Comparison of ENCODE assay signal across 8 mouse cellular contexts in genomic region chr1:181150431-181150826, GRCm38 (mm10). TPM values are rescaled to one million over a fixed set of nuclear protein-coding genes. Genes with fewer than 3 reads are reported as not detected.
A peak's percentile ranks its signal among the peaks of the same experiment; 100 is the strongest.
DNase-seq lines count a peak whose midpoint lies in the region; ATAC-seq lines count a peak whose summit lies in the region.

No protein-coding gene starts in this region.

- H3K36me3 ChIP-seq in megakaryocyte, embryonic 14.5 days (replicated peaks; ENCODE audit: low read length) = peaks cover 21% of the 10 kb centered on the region
- peaks cover 12% of the 10 kb centered on the region for H3K36me3 ChIP-seq in limb, embryonic 15.5 days

- WGBS in limb, embryonic 15.5 days = 67% methylated on average over 3 of the region's 3 CpGs

- no peaks in the 10 kb centered on the region for H3K9me3 ChIP-seq in megakaryocyte, embryonic 14.5 days
- H3K9me3 ChIP-seq in limb, embryonic 15.5 days = no peaks in the 10 kb centered on the region

- no peaks in the 10 kb centered on the region for H3K27me3 ChIP-seq in megakaryocyte, embryonic 14.5 days (replicated peaks)
- no peaks in the 10 kb centered on the region for H3K27me3 ChIP-seq in limb, embryonic 15.5 days

- peaks cover 61% of the 10 kb centered on the region for H3K4me1 ChIP-seq in megakaryocyte, embryonic 14.5 days
- peaks cover 12% of the 10 kb centered on the region; the same call in 1 of the 2 replicates for H3K4me1 ChIP-seq in limb, embryonic 15.5 days

- no peak for DNase-seq in cerebellum, postnatal 10 days
- no peak for DNase-seq in retina, embryonic 14.5 days (ENCODE audit: low spot score)
- DNase-seq in embryo, embryonic 9.5 days (ENCODE audit: extremely low spot score) = no peak
- no peak for DNase-seq in spleen, adult 12 weeks (ENCODE audit: low spot score)

- ATAC-seq in cerebellum, adult (ENCODE audit: insufficient number of reproducible peaks, low FRiP score, low TSS enrichment) = 0 out of 2 replicates have a peak, but pooled peaks have one; percentile 15
- no peak for ATAC-seq in megakaryocyte, adult 5-6 weeks (ENCODE audit: poor library complexity, severe bottlenecking)
- no peak for ATAC-seq in limb, embryonic 15.5 days (ENCODE audit: insufficient number of reproducible peaks, low FRiP score, low TSS enrichment, low read depth)

- H3K4me2 ChIP-seq in limb, embryonic 15.5 days = 0 out of 2 replicates have a peak overlapping the region, but pooled peaks have one; percentile 58

- H3K27ac ChIP-seq in limb, embryonic 15.5 days = no peak overlapping the region

- H3K9ac ChIP-seq in limb, embryonic 15.5 days = no peak overlapping the region

- peak overlapping the region; percentile 94 for H3K4me3 ChIP-seq in megakaryocyte, embryonic 14.5 days (replicated peaks)
- peak overlapping the region; percentile 87 for H3K4me3 ChIP-seq in limb, embryonic 15.5 days

RNA-seq across cellular contexts. Expression of gene Cnih4, which starts 5.9 kb away (rescaled TPM):
- 2.6 and 17.4 TPM in 2 replicates for polyA plus RNA-seq in megakaryocyte, embryonic 14.5 days (2012; ENCODE audit: insufficient read depth, low replicate concordance)
- 95.3 and 111 TPM in 2 replicates for total RNA-seq in megakaryocyte, adult 5-6 weeks (2015)
- 147 and 148 TPM in 2 replicates for total RNA-seq in megakaryocyte, adult 5-6 weeks (2017)
- 102 and 105 TPM in 2 replicates for polyA plus RNA-seq in limb, embryonic 15.5 days (2015; fragmentation: Nextera tagmentation; extraction: Ambion mirVana)

RNA-seq across cellular contexts. Expression of gene Nvl, which starts 6.4 kb away (rescaled TPM):
- polyA plus RNA-seq in megakaryocyte, embryonic 14.5 days (2012; ENCODE audit: insufficient read depth, low replicate concordance) = 2.5 and 4.2 TPM in 2 replicates
- 19.8 and 22.7 TPM in 2 replicates for total RNA-seq in megakaryocyte, adult 5-6 weeks (2015)
- 14.0 and 18.1 TPM in 2 replicates for total RNA-seq in megakaryocyte, adult 5-6 weeks (2017)
- polyA plus RNA-seq in limb, embryonic 15.5 days (2015; fragmentation: Nextera tagmentation; extraction: Ambion mirVana) = 31.9 and 36.2 TPM in 2 replicates
